Comparison of ENCODE assay signal across 8 mouse cellular contexts in the genomic region with DNA sequence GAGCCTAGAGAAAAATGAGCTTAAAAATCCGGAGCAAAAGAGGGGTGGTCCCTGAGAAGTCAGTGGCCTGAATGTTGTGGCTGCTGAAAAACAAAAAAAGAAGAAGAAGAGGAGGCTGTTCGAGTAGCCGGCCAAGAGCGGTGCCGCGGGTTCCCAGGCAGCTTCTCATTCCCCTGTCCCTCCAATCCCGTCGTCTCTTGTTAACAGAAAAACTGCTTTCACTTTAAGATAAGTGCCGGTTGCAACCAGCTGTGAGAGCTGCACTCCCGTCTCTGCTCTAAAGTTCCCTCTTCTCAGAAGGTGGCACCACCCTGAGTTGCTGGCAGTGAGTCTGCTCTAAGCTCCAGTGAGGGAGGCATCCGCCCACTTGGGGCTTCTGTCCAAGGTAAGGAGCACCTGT. TPM values are rescaled to one million over a fixed set of nuclear protein-coding genes. Genes with fewer than 3 reads are reported as not detected.
A peak's percentile ranks its signal among the peaks of the same experiment; 100 is the strongest.
DNase-seq lines count a peak whose midpoint lies in the region; ATAC-seq and TF ChIP-seq lines count a peak whose summit lies in the region.
"Not testable (repeated sequence)": the region's sequence is repeated elsewhere in the genome, so short reads cannot be mapped to it uniquely, and the experiment has no call there.

A gene (plus strand): TSS at position 228 of the 400 bp plus-strand sequence.

- H3K9ac ChIP-seq in kidney, embryonic 14.5 days (ENCODE audit: low read depth, low read length); liver, embryonic 11.5 days (ENCODE audit: low read depth, low read length); midbrain, embryonic 11.5 days (ENCODE audit: low read length): not testable (repeated sequence)

- H3K27ac ChIP-seq in gastrocnemius, adult 2 months: peak within 1 kb of the TSS; percentile 24; the same call in 1 of the 2 replicates
- H3K27ac ChIP-seq in kidney, embryonic 14.5 days (ENCODE audit: low read depth, low read length): peak within 1 kb of the TSS; percentile 37; the same call in 1 of the 2 replicates
- not testable (repeated sequence) for H3K27ac ChIP-seq in liver, embryonic 11.5 days (ENCODE audit: low read depth, low read length); midbrain, embryonic 11.5 days (ENCODE audit: low read depth, low read length)

- not testable (repeated sequence) for H3K36me3 ChIP-seq in kidney, embryonic 14.5 days (ENCODE audit: control insufficient read depth, insufficient read depth, low read length); liver, embryonic 11.5 days (ENCODE audit: control insufficient read depth, insufficient read depth, low read length); midbrain, embryonic 11.5 days (ENCODE audit: control insufficient read depth, insufficient read depth, low read length)

- intact Hi-C loops in gastrocnemius, adult 2 months (cut with DNase I); heart, postnatal 36 days (cut with DNase I): not testable (repeated sequence)

- TF ChIP-seq CTCF in gastrocnemius, adult 2 months (IDR thresholded peaks at IDR 0.05): not testable (repeated sequence)

- peak within 1 kb of the TSS; percentile 64 for H3K4me3 ChIP-seq in gastrocnemius, adult 2 months
- peak within 1 kb of the TSS; percentile 24; the same call in 1 of the 2 replicates for H3K4me3 ChIP-seq in kidney, embryonic 14.5 days (ENCODE audit: low read length)
- peak within 1 kb of the TSS; percentile 23; the same call in 1 of the 2 replicates for H3K4me3 ChIP-seq in liver, embryonic 11.5 days (ENCODE audit: low read depth, low read length)
- peak within 1 kb of the TSS; percentile 18; the same call in 1 of the 2 replicates for H3K4me3 ChIP-seq in midbrain, embryonic 11.5 days (ENCODE audit: low read depth, low read length)

- peak; percentile 9 for DNase-seq in ES-CJ7 (ENCODE audit: low read depth, low spot score)
- peak; percentile 50 for DNase-seq in embryo, embryonic 10.5 days (ENCODE audit: low spot score)
- DNase-seq in gastrocnemius, adult 2 months; liver, embryonic 11.5 days (ENCODE audit: low spot score): not testable (repeated sequence)
- peak; percentile 15 to 35 for DNase-seq in heart, postnatal 36 days
- DNase-seq in midbrain, embryonic 11.5 days (ENCODE audit: low spot score, missing footprints): peak; percentile 87
- DNase-seq in retina, postnatal 1 day: peak; percentile 38

- not testable (repeated sequence) for H3K9me3 ChIP-seq in kidney, embryonic 14.5 days (ENCODE audit: control insufficient read depth, low read length); liver, embryonic 11.5 days (ENCODE audit: control insufficient read depth, low read length); midbrain, embryonic 11.5 days (ENCODE audit: control insufficient read depth, low read length)

- 2% methylated on average over 10 of the region's 11 CpGs for WGBS in kidney, embryonic 14.5 days
- 2% methylated on average over 10 of the region's 11 CpGs for WGBS in liver, embryonic 11.5 days
- WGBS in midbrain, embryonic 11.5 days: 6% methylated on average over 10 of the region's 11 CpGs

- peak within 1 kb of the TSS; percentile 34 for H3K4me2 ChIP-seq in kidney, embryonic 14.5 days (replicated peaks; ENCODE audit: low read depth, low read length)
- H3K4me2 ChIP-seq in liver, embryonic 11.5 days: peak within 1 kb of the TSS; percentile 48
- H3K4me2 ChIP-seq in midbrain, embryonic 11.5 days: peak within 1 kb of the TSS; percentile 37; the same call in 1 of the 2 replicates

- H3K27me3 ChIP-seq in kidney, embryonic 14.5 days (ENCODE audit: control insufficient read depth, insufficient read depth, low read length); liver, embryonic 11.5 days (replicated peaks; ENCODE audit: control insufficient read depth, insufficient read depth, low read length); midbrain, embryonic 11.5 days (ENCODE audit: control insufficient read depth, insufficient read depth, low read length): not testable (repeated sequence)

- not testable (repeated sequence) for H3K4me1 ChIP-seq in kidney, embryonic 14.5 days (ENCODE audit: control insufficient read depth, insufficient read depth, low read length); liver, embryonic 11.5 days (replicated peaks; ENCODE audit: control insufficient read depth, insufficient read depth, low read length); midbrain, embryonic 11.5 days (ENCODE audit: control insufficient read depth, insufficient read depth, low read length)

- not testable (repeated sequence) for ATAC-seq in kidney, embryonic 14.5 days (ENCODE audit: low FRiP score, low TSS enrichment); liver, embryonic 11.5 days (replicated peaks; ENCODE audit: low FRiP score); midbrain, embryonic 11.5 days (ENCODE audit: low FRiP score)

RNA-seq across cellular contexts. Expression of the gene that starts here (rescaled TPM):
- under 1 TPM in 1 of 2 experiments, not detected in 1; 0.14 TPM for total RNA-seq in gastrocnemius, adult 2 months (2021)
- total RNA-seq in heart, postnatal 36 days (2021): 1 to 10 TPM; 1.6 to 7.4 TPM
- polyA plus RNA-seq in kidney, embryonic 14.5 days (2014; fragmentation: Nextera tagmentation; extraction: Ambion mirVana): 1.3 and 3.2 TPM in 2 replicates
- polyA plus RNA-seq in liver, embryonic 11.5 days (2014; fragmentation: Nextera tagmentation; extraction: Ambion mirVana): 0.60 and 0.88 TPM in 2 replicates
- polyA plus RNA-seq in midbrain, embryonic 11.5 days (2014; fragmentation: Nextera tagmentation; extraction: Ambion mirVana): not detected in 2 replicates

Comparison
In these comparisons a context has a peak if more than half of its experiments do, and no peak if none do; other contexts are left out.
1. Peak in DNase-seq, H3K4me3 ChIP-seq and H3K4me2 ChIP-seq in midbrain, embryonic 11.5 days; RNA of the gene not detected or under 1 TPM.